Mouse (Mus musculus) neural tube, embryonic 11.5 days (tissue): ENCODE results near the gene Tmprss3. TPM values are rescaled to one million over a fixed set of nuclear protein-coding genes. Genes with fewer than 3 reads are reported as not detected.
A peak's percentile ranks its signal among the peaks of the same experiment; 100 is the strongest.

Experiments used
- ATAC-seq: fragments of 200-750 bp; cut with Nextera tagmentation; 2 replicates; pipeline ENCODE4 v1.8.0; 2017; ENCODE audit warnings: moderate number of reproducible peaks, mild to moderate bottlenecking, moderate TSS enrichment, moderate library complexity; ENCODE audit not compliant: insufficient read depth, low FRiP score, low TSS enrichment
- DNase-seq: peaks from one replicate; pipeline ENCODE4 v3.0.0-alpha.2; 2015; ENCODE audit warnings: low spot score
- H3K27ac ChIP-seq: fragments of 300-500 bp; sonication (generic); 2 replicates; pipeline ENCODE4 v1.5.1; 2014; ENCODE audit warnings: low read depth, mild to moderate bottlenecking, low read length
- H3K27me3 ChIP-seq: fragments of 300-500 bp; sonication (generic); 2 replicates; pipeline ENCODE4 v1.6.1; 2014; ENCODE audit warnings: mild to moderate bottlenecking, low read length, mixed read lengths; ENCODE audit not compliant: control insufficient read depth, insufficient read depth
- H3K36me3 ChIP-seq: fragments of 300-500 bp; sonication (generic); 2 replicates; pipeline ENCODE4 v1.6.1; 2014; ENCODE audit warnings: mild to moderate bottlenecking, low read length, moderate library complexity, mixed read lengths; ENCODE audit not compliant: control insufficient read depth, insufficient read depth
- H3K4me1 ChIP-seq: fragments of 300-500 bp; sonication (generic); 2 replicates; pipeline ENCODE4 v1.6.1; 2014; ENCODE audit warnings: low read length, mixed read lengths; ENCODE audit not compliant: control insufficient read depth, insufficient read depth
- H3K4me2 ChIP-seq: fragments of 300-500 bp; sonication (generic); 2 replicates; pipeline ENCODE4 v1.6.1; 2014; ENCODE audit warnings: low read depth, mild to moderate bottlenecking, moderate library complexity
- H3K4me3 ChIP-seq: fragments of 300-500 bp; sonication (generic); 2 replicates; pipeline ENCODE4 v1.5.1; 2014; ENCODE audit warnings: low read depth, low read length
- H3K9ac ChIP-seq: fragments of 300-500 bp; sonication (generic); 2 replicates; pipeline ENCODE4 v1.6.1; 2014; ENCODE audit warnings: mild to moderate bottlenecking, low read length
- H3K9me3 ChIP-seq: fragments of 300-500 bp; sonication (generic); 2 replicates; pipeline ENCODE4 v1.6.1; 2016; ENCODE audit warnings: low read length; ENCODE audit not compliant: control insufficient read depth
- WGBS: fragments of 180-500 bp; shearing (Covaris S2); extraction: QIAGEN DNeasy Blood & Tissue Kit; methylation state at CpG from one replicate; pipeline ENCODE4 v1.1.7; 2014; 5-methylcytosine and 5-hydroxymethylcytosine counted together
- polyA plus RNA-seq: library from polyadenylated mRNA; unstranded; fragments of >200 nt; fragmentation: Nextera tagmentation; extraction: Ambion mirVana; gene quantifications from 2 replicates; pipeline ENCODE4 v1.2.1, GENCODE M21; 2014

The Tmprss3 gene
- polyA plus RNA-seq, 1 experiment from 2014 or later: not detected

DNA sequence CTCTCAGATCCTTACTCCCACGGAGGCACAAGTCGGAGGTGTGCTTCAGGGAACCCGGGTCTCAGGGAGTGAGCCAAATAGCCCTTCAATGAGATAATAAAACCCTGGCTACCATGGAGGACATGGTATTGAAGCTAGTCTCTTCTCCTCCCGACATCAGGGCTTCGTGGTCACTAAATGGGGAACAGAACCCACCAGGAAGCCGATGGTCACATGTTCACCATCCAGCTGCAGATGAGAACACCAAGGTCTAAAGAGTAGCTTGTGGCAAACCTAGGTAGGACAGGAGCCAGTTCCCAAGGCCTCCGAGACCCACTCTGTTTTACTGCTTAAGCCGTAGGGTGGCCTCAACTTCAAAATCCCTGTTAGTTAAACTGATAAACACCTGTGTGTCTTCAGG, 9.9 kb upstream of the Tmprss3 start:
- Histone ChIP-seq H3K9me3 (no peaks in the 10 kb centered on the region), H3K27ac (no peak overlapping the region), H3K4me1 (no peaks in the 10 kb centered on the region), H3K4me2 (no peak overlapping the region), H3K27me3 (no peaks in the 10 kb centered on the region), H3K4me3 (no peak overlapping the region), H3K9ac (no peak overlapping the region), H3K36me3 (no peaks in the 10 kb centered on the region)
- DNase-seq (no peak), ATAC-seq (no peak)
- WGBS: 80% methylated on average over 8 of the region's 8 CpGs

DNA sequence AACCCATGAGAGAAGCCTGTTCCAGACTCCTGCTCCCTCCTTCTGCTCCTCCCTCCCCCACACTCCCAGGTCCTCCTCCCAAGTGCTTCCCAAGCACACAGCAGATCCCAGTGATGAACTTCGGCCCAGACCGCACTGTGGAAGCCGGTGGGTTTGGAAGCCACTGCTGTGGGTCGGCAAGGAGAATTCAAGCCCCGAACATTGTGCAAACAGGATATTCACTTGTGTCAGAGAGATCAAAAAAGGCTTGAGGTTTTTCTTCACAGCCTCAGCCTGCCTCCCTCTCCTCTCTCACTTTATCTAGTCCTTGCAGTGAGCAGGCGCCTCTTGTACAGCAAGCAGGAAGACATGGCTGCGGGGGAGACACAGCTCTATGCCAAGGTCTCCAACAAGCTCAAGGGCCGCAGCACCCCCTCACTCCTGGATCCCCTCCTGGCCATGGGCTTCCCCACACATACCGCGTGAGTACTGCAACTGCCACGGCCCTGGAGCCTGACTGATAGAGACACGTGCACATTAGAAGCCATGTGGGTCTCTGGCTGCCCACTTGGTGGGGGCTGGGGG, 9.1 kb upstream of the Tmprss3 start, which contains the start of gene Ubash3a:
Gene Ubash3a, plus strand, starts transcription at position 103 of the 564 bp plus-strand sequence.
- ATAC-seq (no peak), DNase-seq (no peak)
- Histone ChIP-seq H3K27me3 (no peaks in the 10 kb centered on the region), H3K36me3 (no peaks in the 10 kb centered on the region), H3K27ac (no peak within 1 kb of the TSS), H3K9ac (no peak within 1 kb of the TSS), H3K4me3 (no peak within 1 kb of the TSS), H3K4me1 (no peaks in the 10 kb centered on the region), H3K4me2 (no peak within 1 kb of the TSS), H3K9me3 (no peaks in the 10 kb centered on the region)
- 88% methylated on average over 12 of the region's 12 CpGs for WGBS

DNA sequence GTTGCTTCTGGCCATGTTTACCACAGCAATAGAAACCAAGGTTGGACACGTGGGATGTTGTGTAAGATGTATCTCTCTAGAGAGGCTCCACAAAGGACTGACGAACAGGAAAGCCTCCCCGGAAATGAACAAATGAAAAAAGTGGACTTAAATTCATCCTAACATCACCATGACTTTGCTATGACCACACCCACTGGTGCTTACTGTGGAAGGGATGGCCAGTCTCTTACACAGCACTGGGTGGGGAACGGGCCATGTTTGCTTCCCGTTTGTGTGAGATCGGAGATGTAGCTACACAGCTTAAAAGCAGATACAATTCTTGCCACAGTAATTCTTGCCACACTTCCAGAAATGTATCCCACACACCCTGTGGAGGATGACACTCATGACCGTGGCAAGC, 2.5 kb downstream of the Tmprss3 start:
- H3K4me2 ChIP-seq: no peak overlapping the region
- H3K9me3 ChIP-seq: no peaks in the 10 kb centered on the region
- DNase-seq (no peak), ATAC-seq (no peak)
- H3K36me3 ChIP-seq: no peaks in the 10 kb centered on the region
- H3K9ac ChIP-seq: no peak overlapping the region
- no peaks in the 10 kb centered on the region for H3K27me3 ChIP-seq
- no peaks in the 10 kb centered on the region for H3K4me1 ChIP-seq
- 88% methylated on average over 7 of the region's 7 CpGs for WGBS
- no peak overlapping the region for H3K27ac ChIP-seq
- no peak overlapping the region for H3K4me3 ChIP-seq

DNA sequence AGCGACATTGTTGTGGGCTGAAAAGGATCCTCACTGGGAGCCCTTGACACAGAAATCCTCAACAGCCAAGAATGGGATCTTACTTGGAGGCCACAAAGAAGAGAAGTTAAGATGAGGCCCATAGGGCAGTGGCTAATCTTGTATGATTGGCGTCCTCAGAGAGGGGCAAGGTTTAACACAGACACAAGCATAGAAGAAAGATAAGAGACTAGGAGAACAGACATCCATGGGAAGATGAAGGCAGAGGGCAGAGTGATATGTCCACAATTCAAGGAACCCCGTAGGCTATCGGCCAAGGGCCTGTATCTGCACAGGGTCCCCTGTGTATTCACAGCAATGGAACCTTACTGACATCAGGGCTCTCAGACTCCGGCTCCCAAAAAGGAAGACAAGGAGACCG, 3.6 kb downstream of the Tmprss3 start:
- WGBS: 93% methylated on average over 6 of the region's 6 CpGs
- DNase-seq (no peak), ATAC-seq (no peak)
- no peak overlapping the region for H3K9ac ChIP-seq
- no peaks in the 10 kb centered on the region for H3K9me3 ChIP-seq
- H3K4me1 ChIP-seq: no peaks in the 10 kb centered on the region
- no peaks in the 10 kb centered on the region for H3K36me3 ChIP-seq
- no peaks in the 10 kb centered on the region for H3K27me3 ChIP-seq
- H3K27ac ChIP-seq: no peak overlapping the region
- no peak overlapping the region for H3K4me3 ChIP-seq
- no peak overlapping the region for H3K4me2 ChIP-seq

DNA sequence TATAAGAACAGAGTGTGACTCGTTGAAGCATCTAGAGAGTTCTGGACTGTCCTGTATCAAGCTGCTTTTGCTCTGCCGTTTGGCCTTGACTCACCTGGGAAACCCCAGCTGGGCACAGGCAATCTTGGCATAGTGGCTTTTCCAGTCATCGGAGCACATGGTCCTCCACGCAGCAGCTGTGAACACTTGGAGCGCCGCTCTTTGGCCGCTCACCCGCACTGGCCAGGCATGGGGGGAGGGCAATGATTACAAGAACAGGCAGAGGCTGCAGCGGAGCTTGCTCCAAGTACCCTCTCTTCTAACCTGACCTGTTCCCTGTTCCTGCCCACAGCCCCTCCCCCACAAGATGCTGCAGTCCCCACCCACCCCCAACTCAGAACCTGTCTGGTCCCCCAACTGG, 5.4 kb downstream of the Tmprss3 start:
- H3K9ac ChIP-seq: no peak overlapping the region
- DNase-seq (no peak), ATAC-seq (no peak)
- H3K27ac ChIP-seq: no peak overlapping the region
- no peaks in the 10 kb centered on the region for H3K27me3 ChIP-seq
- no peaks in the 10 kb centered on the region for H3K9me3 ChIP-seq
- no peak overlapping the region for H3K4me2 ChIP-seq
- H3K36me3 ChIP-seq: no peaks in the 10 kb centered on the region
- no peak overlapping the region for H3K4me3 ChIP-seq
- 86% methylated on average over 9 of the region's 9 CpGs for WGBS
- no peaks in the 10 kb centered on the region for H3K4me1 ChIP-seq

DNA sequence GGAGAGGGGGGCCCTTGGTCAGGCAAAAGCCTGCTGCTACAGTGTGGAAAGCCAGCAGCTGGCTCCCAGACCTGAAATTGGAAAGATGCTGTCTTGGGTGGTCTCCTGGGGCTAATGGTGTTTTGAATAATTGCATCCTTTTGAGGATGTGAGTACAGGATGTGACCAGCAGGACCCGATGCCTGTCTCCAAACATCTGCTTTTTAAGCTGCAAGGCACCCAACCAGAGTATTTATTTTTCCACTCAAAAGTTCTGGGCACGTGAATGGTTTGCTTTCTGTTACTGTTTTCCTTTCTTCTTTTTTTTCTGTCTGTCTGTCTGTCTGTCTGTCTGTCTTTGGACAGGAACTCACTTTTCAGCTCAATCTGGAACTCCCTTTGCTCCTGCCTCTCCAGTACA, 6.1 kb downstream of the Tmprss3 start:
- Histone ChIP-seq H3K4me1 (no peaks in the 10 kb centered on the region), H3K27me3 (no peaks in the 10 kb centered on the region), H3K4me3 (no peak overlapping the region), H3K9me3 (no peaks in the 10 kb centered on the region), H3K27ac (no peak overlapping the region), H3K36me3 (no peaks in the 10 kb centered on the region), H3K9ac (no peak overlapping the region), H3K4me2 (no peak overlapping the region)
- no peak for ATAC-seq
- DNase-seq: no peak
- WGBS: 59% methylated on average over 2 of the region's 2 CpGs

DNA sequence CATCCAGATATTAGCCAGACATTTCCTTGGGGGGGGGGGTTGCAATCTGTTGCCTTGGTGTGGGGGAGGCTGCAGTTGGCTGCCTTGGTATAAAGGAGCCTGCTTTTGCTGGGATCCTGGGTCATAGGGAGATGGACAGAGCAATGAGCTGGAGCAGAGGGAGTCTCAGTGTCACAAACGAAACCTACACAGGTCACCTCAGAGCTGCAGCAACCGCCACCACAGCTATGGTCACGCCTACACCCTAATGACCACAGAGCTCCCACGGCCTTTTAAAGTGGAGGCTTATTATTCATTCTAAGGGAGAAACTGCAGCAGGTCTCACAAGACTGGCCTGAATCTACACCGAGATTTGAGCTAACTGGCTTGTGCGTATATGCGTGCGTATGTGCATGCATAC, 7.0 kb downstream of the Tmprss3 start:
- no peaks in the 10 kb centered on the region for H3K27me3 ChIP-seq
- DNase-seq (no peak), ATAC-seq (no peak)
- no peaks in the 10 kb centered on the region for H3K9me3 ChIP-seq
- H3K9ac ChIP-seq: no peak overlapping the region
- no peak overlapping the region for H3K4me3 ChIP-seq
- no peak overlapping the region for H3K27ac ChIP-seq
- H3K4me1 ChIP-seq: no peaks in the 10 kb centered on the region
- 76% methylated on average over 8 of the region's 8 CpGs for WGBS
- H3K36me3 ChIP-seq: no peaks in the 10 kb centered on the region
- no peak overlapping the region for H3K4me2 ChIP-seq

DNA sequence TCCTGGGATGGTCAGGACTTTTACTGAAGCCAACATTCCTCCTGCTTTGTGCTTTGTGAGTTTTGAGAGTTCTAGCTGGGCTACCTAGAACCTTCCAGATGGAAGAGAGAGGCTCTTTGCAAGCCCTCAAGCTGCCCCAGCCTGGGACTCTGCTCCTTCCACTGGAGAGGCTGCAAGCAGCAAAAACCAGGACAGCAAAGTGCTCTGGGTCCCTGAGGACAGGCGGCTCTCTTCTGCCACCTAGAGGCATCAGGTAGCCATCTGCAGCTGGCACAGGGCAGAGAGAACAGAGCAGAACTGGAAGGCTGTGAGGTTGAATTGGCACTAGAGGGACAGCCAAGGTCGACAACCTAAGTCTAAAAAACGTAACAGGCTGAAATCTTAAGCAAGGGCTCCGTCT, 11.4 kb downstream of the Tmprss3 start:
- H3K4me3 ChIP-seq: no peak overlapping the region
- no peaks in the 10 kb centered on the region for H3K36me3 ChIP-seq
- H3K27me3 ChIP-seq: no peaks in the 10 kb centered on the region
- 26% methylated on average over 4 of the region's 4 CpGs for WGBS
- no peaks in the 10 kb centered on the region for H3K4me1 ChIP-seq
- no peak for ATAC-seq
- no peaks in the 10 kb centered on the region for H3K9me3 ChIP-seq
- H3K27ac ChIP-seq: no peak overlapping the region
- no peak overlapping the region for H3K4me2 ChIP-seq
- DNase-seq: peak; percentile 71
- H3K9ac ChIP-seq: no peak overlapping the region

DNA sequence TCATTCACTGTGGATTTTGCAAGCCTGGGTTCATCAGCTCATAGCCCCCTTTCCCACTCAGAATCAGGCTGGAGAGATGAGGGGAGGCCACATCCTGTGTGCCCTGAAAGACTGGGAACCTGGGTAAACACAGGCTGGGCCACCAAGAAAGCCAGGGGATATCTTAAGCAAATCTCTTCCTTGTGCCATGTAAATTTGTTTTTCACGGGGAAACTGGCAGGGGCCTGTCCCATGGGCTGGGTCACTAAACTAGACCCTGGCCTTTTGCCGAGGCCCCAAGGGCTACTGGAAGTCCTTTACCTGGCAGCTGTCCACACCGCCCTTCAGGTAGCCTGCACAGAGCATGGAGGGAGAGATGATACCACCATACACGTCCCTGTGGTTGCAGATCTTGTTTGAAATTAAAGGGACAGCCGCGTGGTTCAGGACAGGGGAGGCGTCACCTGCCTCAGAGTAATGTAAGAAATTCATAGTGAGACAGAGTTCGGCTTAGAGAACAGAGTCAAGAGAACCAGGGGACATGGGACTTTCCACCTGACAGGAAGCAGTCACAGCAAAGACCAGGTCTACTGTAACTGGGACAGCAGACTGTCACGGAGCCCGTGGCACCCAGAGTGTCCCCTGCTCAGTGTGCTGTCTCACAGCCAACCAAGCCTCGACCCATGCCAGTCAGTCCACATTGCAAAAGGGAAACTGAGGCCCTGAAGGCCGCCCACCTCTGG, 14.3 kb downstream of the Tmprss3 start:
- no peak overlapping the region for H3K4me2 ChIP-seq
- H3K27me3 ChIP-seq: no peaks in the 10 kb centered on the region
- WGBS: 84% methylated on average over 12 of the region's 12 CpGs
- no peak overlapping the region for H3K4me3 ChIP-seq
- no peaks in the 10 kb centered on the region for H3K9me3 ChIP-seq
- H3K36me3 ChIP-seq: no peaks in the 10 kb centered on the region
- no peak overlapping the region for H3K9ac ChIP-seq
- no peaks in the 10 kb centered on the region for H3K4me1 ChIP-seq
- ATAC-seq (no peak), DNase-seq (no peak)
- H3K27ac ChIP-seq: no peak overlapping the region
